Mouse (Mus musculus): ENCODE results near the gene Slc6a13. TPM values are rescaled to one million over a fixed set of nuclear protein-coding genes. Genes with fewer than 3 reads are reported as not detected.

Gene Slc6a13
- polyA plus RNA-seq, 1 experiment = 17.9 TPM

DNA sequence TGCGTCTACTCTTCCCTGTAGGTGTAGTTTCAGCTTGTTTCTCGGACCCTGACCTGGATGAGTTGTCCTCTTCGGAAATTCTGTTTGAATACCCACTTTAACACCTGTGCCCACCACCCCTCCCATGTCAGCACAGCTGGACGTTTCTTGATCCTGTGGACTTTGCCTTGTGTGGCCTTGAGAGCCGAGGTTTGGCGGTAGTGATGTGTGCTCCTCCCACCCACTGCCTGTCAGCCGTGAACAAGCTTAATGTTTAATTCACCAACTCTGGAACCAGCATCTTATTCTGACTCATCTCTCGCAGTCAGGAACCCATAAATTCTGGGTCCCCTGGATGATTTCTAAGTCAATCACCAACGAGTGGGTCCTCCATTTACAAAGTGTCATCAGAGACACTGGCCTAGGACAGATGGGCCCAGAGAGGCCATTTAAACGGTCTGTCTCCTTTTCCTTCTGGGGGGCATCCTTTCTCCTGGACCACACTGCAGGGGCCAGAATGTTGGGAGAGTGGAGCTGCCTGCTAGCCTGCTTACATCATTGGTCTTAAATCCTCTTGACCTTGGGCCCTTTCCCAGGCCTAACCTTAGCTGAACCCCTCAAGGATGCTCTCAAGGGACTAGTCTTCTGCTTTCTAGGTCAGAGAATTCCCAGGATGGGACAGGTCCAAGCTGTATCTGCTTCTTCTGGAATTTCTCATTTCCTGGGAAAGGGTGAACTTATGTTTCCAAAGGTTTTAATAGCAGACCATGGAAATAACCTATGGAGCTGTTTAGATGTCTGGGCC lies 71.4 kb downstream of the Slc6a13 start:
- DNase-seq (ENCODE audit: extremely low spot score in 1 of 2, low spot score in 1 of 2) = peak in 1 of 2 experiments; percentile 56

DNA sequence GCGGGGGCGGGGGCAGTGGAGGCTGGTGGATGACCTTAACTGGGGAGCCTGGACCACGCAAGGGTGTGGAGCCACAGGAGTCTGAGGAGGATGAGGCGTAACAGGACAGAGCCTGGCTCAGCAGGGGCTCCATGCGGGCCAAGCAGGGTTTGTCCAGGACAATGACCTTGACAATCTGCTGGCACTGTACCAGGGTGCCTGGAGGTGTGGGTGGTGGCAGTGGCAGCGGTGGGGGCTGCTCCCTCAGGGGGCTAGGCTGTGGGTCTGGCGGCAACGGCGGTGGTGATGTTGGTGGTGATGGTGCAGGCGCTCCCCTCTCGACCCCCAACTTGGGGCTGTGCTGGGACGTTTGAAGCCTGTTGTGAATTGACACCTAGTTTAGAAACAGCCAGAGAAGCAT lies 76.1 kb downstream of the Slc6a13 start:
- no peak for DNase-seq (ENCODE audit: extremely low spot score in 1 of 2, low spot score in 1 of 2)

DNA sequence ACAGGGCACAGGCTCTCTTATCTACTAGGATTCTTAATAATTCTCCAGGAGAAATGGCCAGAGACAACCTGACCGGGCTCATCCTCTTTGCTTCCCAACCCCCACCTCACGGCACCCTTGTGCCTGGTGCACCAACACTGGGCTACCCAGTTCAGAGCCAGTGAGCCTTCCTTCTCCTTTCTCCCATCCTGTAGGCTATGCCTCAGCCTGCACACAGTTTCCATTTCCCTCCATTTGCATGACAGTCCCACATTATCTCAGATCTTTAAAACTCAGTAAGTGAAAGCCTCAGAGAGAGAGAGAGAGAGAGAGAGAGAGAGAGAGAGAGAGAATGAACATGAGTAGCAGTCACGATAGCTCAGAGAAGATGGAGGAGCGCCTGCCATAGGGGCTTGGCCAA lies 78.2 kb downstream of the Slc6a13 start:
- DNase-seq (ENCODE audit: extremely low spot score in 1 of 2, low spot score in 1 of 2) = no peak

DNA sequence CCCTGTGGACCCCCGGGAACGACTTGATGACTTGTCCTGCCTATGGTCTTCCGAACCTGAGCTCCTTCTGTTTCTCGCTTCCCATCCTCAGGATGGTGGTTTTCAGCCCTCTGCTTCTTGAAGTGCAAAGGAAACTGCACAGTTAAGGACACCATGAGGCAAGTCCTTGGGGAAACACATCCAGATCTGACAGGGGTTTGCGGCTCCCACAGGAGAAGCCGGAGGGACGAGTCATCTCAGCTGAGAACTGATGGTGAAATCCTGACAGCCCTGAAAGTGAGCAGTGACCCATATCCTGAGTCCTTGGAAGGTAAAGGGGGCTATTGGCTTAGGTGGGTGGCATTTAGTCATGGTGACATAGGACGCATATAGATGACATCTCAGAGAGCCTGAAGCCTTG lies 80.5 kb downstream of the Slc6a13 start:
- DNase-seq (ENCODE audit: extremely low spot score in 1 of 2, low spot score in 1 of 2) = no peak

DNA sequence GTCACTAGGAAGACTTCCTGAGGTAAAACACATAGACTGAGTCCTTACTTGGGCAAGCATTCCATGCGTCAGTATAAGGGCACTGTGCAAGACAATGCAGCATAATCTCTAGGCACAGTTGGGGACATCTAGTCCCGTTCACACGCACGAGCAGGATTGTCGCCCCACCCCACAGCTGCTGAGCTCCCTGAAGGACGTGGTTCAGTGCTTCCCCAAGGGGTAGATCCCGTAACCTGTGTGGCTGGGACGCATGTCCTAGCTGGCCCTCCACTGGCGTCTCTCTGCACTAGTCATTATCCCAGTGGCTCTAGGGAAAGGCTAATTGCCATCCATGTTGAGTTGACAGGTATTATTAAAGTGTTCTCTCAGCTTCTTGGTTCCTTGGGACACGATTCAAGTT lies 82.0 kb downstream of the Slc6a13 start:
- DNase-seq (ENCODE audit: extremely low spot score in 1 of 2, low spot score in 1 of 2) = no peak

DNA sequence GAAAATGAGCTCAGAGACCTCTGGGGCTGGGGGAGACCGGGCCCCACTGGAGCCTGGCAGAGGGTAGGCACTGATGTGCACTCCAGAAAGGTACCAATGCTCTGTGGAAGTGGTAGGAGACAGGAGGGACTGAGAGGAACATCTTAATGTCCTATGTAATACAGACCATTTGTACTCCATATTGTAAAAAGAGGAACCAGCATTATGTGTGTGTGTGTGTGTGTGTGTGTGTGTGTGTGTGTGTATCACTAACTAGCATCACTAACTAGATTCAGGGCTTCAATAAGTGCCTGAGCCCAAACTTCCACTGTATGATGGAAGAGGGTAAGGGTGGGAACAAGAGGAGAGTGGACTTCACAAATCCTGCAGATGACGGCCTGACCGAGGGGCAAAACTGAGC lies 85.4 kb downstream of the Slc6a13 start:
- no peak for DNase-seq (ENCODE audit: extremely low spot score in 1 of 2, low spot score in 1 of 2)

Other genes with a start within 250 kb of the Slc6a13 start
- 63.6 and 64.3 TPM in 2 replicates for gene Mical3, start 169.2 kb upstream of the Slc6a13 start, polyA plus RNA-seq (2012; rRNA removed)
- gene Pex26, start 116.6 kb upstream of the Slc6a13 start, polyA plus RNA-seq (2012; rRNA removed) = 13.7 and 14.0 TPM in 2 replicates
- 15.4 and 21.0 TPM in 2 replicates for gene Tuba8, start 89.5 kb upstream of the Slc6a13 start, polyA plus RNA-seq (2012; rRNA removed)
- 2.7 and 3.4 TPM in 2 replicates for gene Usp18, start 54.3 kb upstream of the Slc6a13 start, polyA plus RNA-seq (2012; rRNA removed)
- gene Slc6a12, start 42.8 kb downstream of the Slc6a13 start, polyA plus RNA-seq (2012; rRNA removed) = 2.6 and 3.5 TPM in 2 replicates
- gene Iqsec3, start 173.5 kb downstream of the Slc6a13 start, polyA plus RNA-seq (2012; rRNA removed) = 105 and 107 TPM in 2 replicates

All from frontal cortex, adult 2 months (tissue).